Mouse (Mus musculus): ENCODE measurements around the gene Wdr81.

The Wdr81 gene

GRCm38 (mm10) chr11:75399411-75399841, 55.1 kb downstream of the Wdr81 start:
- DNase-seq (ENCODE audit: low read depth) = no peak

GRCm38 (mm10) chr11:75397452-75397851, 57.1 kb downstream of the Wdr81 start:
- DNase-seq (ENCODE audit: low read depth) = no peak

GRCm38 (mm10) chr11:75395611-75396010, 58.9 kb downstream of the Wdr81 start:
- no peak for DNase-seq (ENCODE audit: low read depth)

All from induced T-regulatory cell, adult 2 months (primary cell).